Mouse (Mus musculus) liver, postnatal 0 days (tissue): ENCODE data around the gene Serpina1c.
"Not testable (repeated sequence)": the region's sequence is repeated elsewhere in the genome, so short reads cannot be mapped to it uniquely, and the experiment has no call there.

Source experiments
- CTCF ChIP-seq: sonication (generic); IDR thresholded peaks from 2 replicates; pipeline ENCODE4 v1.5.1; 2016; ENCODE audit warnings: antibody characterized with exemption, low read depth
- EP300 ChIP-seq: IDR thresholded peaks from 2 replicates; pipeline ENCODE4 v1.6.1; 2016; ENCODE audit warnings: antibody characterized with exemption, low read depth, mild to moderate bottlenecking

DNA sequence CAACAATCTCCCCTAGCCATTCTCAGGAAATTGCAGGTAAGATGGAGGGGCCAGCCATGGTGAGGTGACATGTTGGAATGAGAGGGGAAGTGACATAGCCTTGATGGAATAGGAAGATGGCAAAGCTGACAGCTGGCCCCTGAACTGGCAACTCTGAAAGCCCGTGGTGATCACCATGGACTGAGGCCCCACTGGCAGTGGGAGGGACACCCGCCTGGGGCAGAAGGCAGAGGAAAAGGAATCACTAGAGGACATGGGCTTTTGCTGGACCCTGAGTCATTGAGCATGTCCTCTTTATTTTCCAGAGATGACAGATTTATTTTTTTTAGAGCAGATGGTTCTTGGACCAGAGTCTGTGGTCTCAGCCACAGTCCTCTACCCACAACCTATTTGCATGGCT, 51.7 kb downstream of the Serpina1c start:
- not testable (repeated sequence) for TF ChIP-seq EP300, CTCF
